Mouse (Mus musculus) spleen, adult 2 months (tissue): ENCODE measurements around the gene Lamc3. TPM values are rescaled to one million over a fixed set of nuclear protein-coding genes. Genes with fewer than 3 reads are reported as not detected.

Source experiments
- DNase-seq, 2 experiments: peaks; one replicate each; pipeline versions ENCODE4 v3.0.0 to v3.0.0-alpha.2; 2012 to 2021; ENCODE audit warnings: low spot score in 2 of 2, low read depth in 1 of 2
- H3K27ac ChIP-seq: fragments of 200-500 bp; 2 replicates; pipeline ENCODE4 v1.5.1; 2012; ENCODE audit warnings: low read length, inconsistent platforms; ENCODE audit not compliant: insufficient read depth
- H3K27me3 ChIP-seq: fragments of 200-500 bp; 2 replicates; pipeline ENCODE4 v1.6.1; 2012; ENCODE audit warnings: mild to moderate bottlenecking, moderate library complexity, low read length, inconsistent platforms; ENCODE audit not compliant: control insufficient read depth, insufficient read depth
- H3K36me3 ChIP-seq: fragments of 200-500 bp; 2 replicates; pipeline ENCODE4 v1.6.1; 2012; ENCODE audit warnings: mild to moderate bottlenecking, low read length, inconsistent platforms; ENCODE audit not compliant: control insufficient read depth, insufficient read depth
- H3K4me1 ChIP-seq: fragments of 200-500 bp; 2 replicates; pipeline ENCODE4 v1.6.1; 2011; ENCODE audit warnings: inconsistent platforms; ENCODE audit not compliant: control insufficient read depth, insufficient read depth, insufficient read length
- H3K4me3 ChIP-seq: fragments of 200-500 bp; 2 replicates; pipeline ENCODE4 v1.5.1; 2011; ENCODE audit warnings: mild to moderate bottlenecking, inconsistent platforms; ENCODE audit not compliant: insufficient read depth, insufficient read length; ENCODE audit errors: extremely low read depth
- CTCF ChIP-seq: fragments of 200-500 bp; IDR thresholded peaks from 2 replicates; pipeline ENCODE4 v1.5.1; 2011; ENCODE audit warnings: mild to moderate bottlenecking, inconsistent platforms; ENCODE audit not compliant: insufficient read depth, insufficient read length, insufficient replicate concordance; ENCODE audit errors: extremely low read depth
- POLR2A ChIP-seq: fragments of 200-500 bp; IDR thresholded peaks from 2 replicates; pipeline ENCODE4 v1.6.1; 2011; ENCODE audit warnings: low read depth, low read length, inconsistent platforms
- WGBS: fragments of 180-500 bp; shearing (Covaris S2); methylation state at CpG from one replicate; pipeline ENCODE4 v1.1.7; 2018; 5-methylcytosine and 5-hydroxymethylcytosine counted together
- polyA plus RNA-seq: library from polyadenylated mRNA; depleted of rRNA; stranded (reverse); fragments of >200 nt; gene quantifications from 2 replicates; pipeline ENCODE4 v1.2.3, GENCODE M21; 2012; rRNA removed

Gene Lamc3
- 2.1 and 2.7 TPM in 2 replicates for polyA plus RNA-seq

GRCm38 (mm10) chr2:31887030-31887429 lies at the start of gene Lamc3:
TSS of gene Lamc3 (plus strand) at chr2:31887291.
- no peak for DNase-seq
- no peak within 1 kb of the TSS; the same call in 1 of the 2 replicates for H3K4me3 ChIP-seq
- no peaks in the 10 kb centered on the region for H3K36me3 ChIP-seq
- H3K4me1 ChIP-seq = no peaks in the 10 kb centered on the region
- H3K27ac ChIP-seq = no peak within 1 kb of the TSS
- 7% methylated on average over 26 of the region's 26 CpGs for WGBS
- H3K27me3 ChIP-seq = peaks cover 6% of the 10 kb centered on the region; the same call in 1 of the 2 replicates
- no peak for TF ChIP-seq POLR2A
- peak; percentile 27; the same call in 1 of the 2 replicates for TF ChIP-seq CTCF

- H3K4me1 ChIP-seq = no peaks in the 10 kb centered on the region
- no peak overlapping the region for H3K4me3 ChIP-seq
- 71% methylated on average over 1 of the region's 1 CpGs for WGBS
- TF ChIP-seq POLR2A = no peak
- no peak for TF ChIP-seq CTCF
- no peak overlapping the region for H3K27ac ChIP-seq
- DNase-seq = no peak
- no peaks in the 10 kb centered on the region; the same call in 1 of the 2 replicates for H3K27me3 ChIP-seq
- no peaks in the 10 kb centered on the region for H3K36me3 ChIP-seq
These were observed 48.2 kb upstream of the Lamc3 start for GRCm38 (mm10) chr2:31838868-31839267.

GRCm38 (mm10) chr2:31844729-31845136 lies 42.4 kb upstream of the Lamc3 start:
- no peak for TF ChIP-seq POLR2A
- TF ChIP-seq CTCF = no peak
- H3K36me3 ChIP-seq = no peaks in the 10 kb centered on the region
- peaks cover 24% of the 10 kb centered on the region for H3K27me3 ChIP-seq
- H3K4me1 ChIP-seq = peaks cover 9% of the 10 kb centered on the region; the same call in 1 of the 2 replicates
- 16% methylated on average over 10 of the region's 10 CpGs for WGBS
- DNase-seq = no peak
- H3K27ac ChIP-seq = no peak overlapping the region
- no peak overlapping the region for H3K4me3 ChIP-seq

GRCm38 (mm10) chr2:31845512-31845895 lies 41.6 kb upstream of the Lamc3 start:
- no peak for DNase-seq
- Histone ChIP-seq H3K4me3 (peak overlapping the region; percentile 33; the same call in 1 of the 2 replicates), H3K27me3 (peaks cover 24% of the 10 kb centered on the region), H3K4me1 (peaks cover 9% of the 10 kb centered on the region; the same call in 1 of the 2 replicates), H3K27ac (no peak overlapping the region), H3K36me3 (no peaks in the 10 kb centered on the region)
- WGBS = 3% methylated on average over 26 of the region's 26 CpGs
- TF ChIP-seq POLR2A = no peak
- TF ChIP-seq CTCF = no peak

- no peak for TF ChIP-seq CTCF
- no peak for TF ChIP-seq POLR2A
- Histone ChIP-seq H3K27me3 (peaks cover 24% of the 10 kb centered on the region), H3K27ac (no peak within 1 kb of the TSS), H3K4me1 (peaks cover 9% of the 10 kb centered on the region; the same call in 1 of the 2 replicates), H3K36me3 (no peaks in the 10 kb centered on the region), H3K4me3 (peak within 1 kb of the TSS; percentile 33; the same call in 1 of the 2 replicates)
- DNase-seq = no peak
- WGBS = 2% methylated on average over 70 of the region's 88 CpGs
These were observed 41.0 kb upstream of the Lamc3 start, which contains the start of gene Fibcd1 for GRCm38 (mm10) chr2:31845896-31846691. TSS of gene Fibcd1 (minus strand) at chr2:31846005.

GRCm38 (mm10) chr2:31846692-31847660 lies 40.1 kb upstream of the Lamc3 start:
- Histone ChIP-seq H3K27ac (no peak overlapping the region), H3K4me3 (peak overlapping the region; percentile 5; the same call in 1 of the 2 replicates), H3K4me1 (peaks cover 9% of the 10 kb centered on the region; the same call in 1 of the 2 replicates), H3K27me3 (peaks cover 24% of the 10 kb centered on the region), H3K36me3 (no peaks in the 10 kb centered on the region)
- no peak for TF ChIP-seq POLR2A
- TF ChIP-seq CTCF = no peak
- 6% methylated on average over 34 of the region's 35 CpGs for WGBS
- DNase-seq = no peak
